Mouse (Mus musculus) heart, embryonic 11.5 days (tissue): ENCODE measurements around the gene Chrm5. TPM values are rescaled to one million over a fixed set of nuclear protein-coding genes. Genes with fewer than 3 reads are reported as not detected.

ENCODE experiments used
- ATAC-seq: fragments of 200-750 bp; cut with Nextera tagmentation; replicated peaks from 2 replicates; pipeline ENCODE4 v1.8.0; 2017; ENCODE audit warnings: moderate library complexity; ENCODE audit not compliant: insufficient number of reproducible peaks, low FRiP score, low TSS enrichment
- H3K27ac ChIP-seq: fragments of 300-500 bp; sonication (generic); 2 replicates; pipeline ENCODE4 v1.5.1; 2014; ENCODE audit warnings: mild to moderate bottlenecking, low read depth, low read length
- H3K27me3 ChIP-seq: fragments of 300-500 bp; sonication (generic); 2 replicates; pipeline ENCODE4 v1.6.1; 2014; ENCODE audit warnings: mild to moderate bottlenecking, low read length, mixed read lengths; ENCODE audit not compliant: control insufficient read depth, insufficient read depth
- H3K36me3 ChIP-seq: fragments of 300-500 bp; sonication (generic); 2 replicates; pipeline ENCODE4 v1.6.1; 2014; ENCODE audit warnings: mild to moderate bottlenecking, low read length, moderate library complexity, mixed read lengths; ENCODE audit not compliant: control insufficient read depth, insufficient read depth
- H3K4me1 ChIP-seq: fragments of 300-500 bp; sonication (generic); 2 replicates; pipeline ENCODE4 v1.6.1; 2014; ENCODE audit warnings: low read length; ENCODE audit not compliant: control insufficient read depth, insufficient read depth
- H3K4me2 ChIP-seq: fragments of 300-500 bp; sonication (generic); 2 replicates; pipeline ENCODE4 v1.6.1; 2014; ENCODE audit warnings: mild to moderate bottlenecking, moderate library complexity
- H3K4me3 ChIP-seq: fragments of 300-500 bp; sonication (generic); 2 replicates; pipeline ENCODE4 v1.5.1; 2014; ENCODE audit warnings: low read depth, low read length
- H3K9ac ChIP-seq: fragments of 300-500 bp; sonication (generic); 2 replicates; pipeline ENCODE4 v1.6.1; 2014; ENCODE audit warnings: mild to moderate bottlenecking, low read depth, low read length, moderate library complexity
- H3K9me3 ChIP-seq: fragments of 300-500 bp; sonication (generic); replicated peaks from 2 replicates; pipeline ENCODE4 v1.6.1; 2016; ENCODE audit warnings: low read length; ENCODE audit not compliant: control insufficient read depth
- WGBS: fragments of 180-500 bp; shearing (Covaris S2); extraction: QIAGEN DNeasy Blood & Tissue Kit; methylation state at CpG from one replicate; pipeline ENCODE4 v1.1.7; 2014; ENCODE audit not compliant: insufficient replicate concordance; 5-methylcytosine and 5-hydroxymethylcytosine counted together
- polyA plus RNA-seq: library from polyadenylated mRNA; unstranded; fragments of >200 nt; fragmentation: Nextera tagmentation; extraction: Ambion mirVana; gene quantifications from 2 replicates; pipeline ENCODE4 v1.2.1, GENCODE M21; 2014

The Chrm5 gene
- polyA plus RNA-seq, 1 experiment from 2014 or later: not detected

GRCm38 (mm10) chr2:112506841-112507435 is 26.4 kb upstream of the Chrm5 start:
- no peak overlapping the region for H3K4me3 ChIP-seq
- H3K36me3 ChIP-seq: no peaks in the 10 kb centered on the region
- no peak for ATAC-seq
- H3K9ac ChIP-seq: no peak overlapping the region
- H3K4me2 ChIP-seq: no peak overlapping the region
- H3K9me3 ChIP-seq: no peaks in the 10 kb centered on the region
- no peak overlapping the region for H3K27ac ChIP-seq
- 64% methylated on average over 5 of the region's 5 CpGs for WGBS
- no peaks in the 10 kb centered on the region for H3K27me3 ChIP-seq
- no peaks in the 10 kb centered on the region for H3K4me1 ChIP-seq

- H3K9ac ChIP-seq: no peak overlapping the region
- H3K4me2 ChIP-seq: no peak overlapping the region
- H3K4me1 ChIP-seq: no peaks in the 10 kb centered on the region
- ATAC-seq: no peak
- H3K27me3 ChIP-seq: no peaks in the 10 kb centered on the region
- no peaks in the 10 kb centered on the region for H3K36me3 ChIP-seq
- no peak overlapping the region for H3K27ac ChIP-seq
- no peak overlapping the region for H3K4me3 ChIP-seq
- 76% methylated on average over 6 of the region's 6 CpGs for WGBS
- H3K9me3 ChIP-seq: no peaks in the 10 kb centered on the region
Observed at GRCm38 (mm10) chr2:112503978-112504377, 23.4 kb upstream of the Chrm5 start.

- Histone ChIP-seq H3K9ac (0 out of 2 replicates have a peak overlapping the region, but pooled peaks have one; percentile 29), H3K4me2 (no peak overlapping the region; the same call in 1 of the 2 replicates), H3K36me3 (no peaks in the 10 kb centered on the region), H3K27me3 (no peaks in the 10 kb centered on the region), H3K27ac (no peak overlapping the region), H3K4me1 (peaks cover 4% of the 10 kb centered on the region; the same call in 1 of the 2 replicates), H3K9me3 (no peaks in the 10 kb centered on the region), H3K4me3 (no peak overlapping the region)
- 8% methylated on average over 6 of the region's 6 CpGs for WGBS
- peak; percentile 78 for ATAC-seq
Observed at GRCm38 (mm10) chr2:112501209-112501608, 20.6 kb upstream of the Chrm5 start.

- no peak overlapping the region for H3K27ac ChIP-seq
Observed at GRCm38 (mm10) chr2:112497851-112498250, 17.3 kb upstream of the Chrm5 start.

GRCm38 (mm10) chr2:112493539-112494260 is 13.1 kb upstream of the Chrm5 start:
- peak overlapping the region; percentile 84 for H3K4me2 ChIP-seq
- H3K36me3 ChIP-seq: no peaks in the 10 kb centered on the region
- WGBS: 37% methylated on average over 11 of the region's 11 CpGs
- peak overlapping the region; percentile 99 for H3K27ac ChIP-seq
- ATAC-seq: no peak
- H3K9ac ChIP-seq: peak overlapping the region; percentile 98
- H3K4me3 ChIP-seq: peak overlapping the region; percentile 83
- no peaks in the 10 kb centered on the region for H3K27me3 ChIP-seq
- H3K9me3 ChIP-seq: no peaks in the 10 kb centered on the region
- peaks cover 7% of the 10 kb centered on the region; the same call in 1 of the 2 replicates for H3K4me1 ChIP-seq

More at GRCm38 (mm10) chr2:112497851-112498250, 17.3 kb upstream of the Chrm5 start:
- H3K4me3 ChIP-seq: no peak overlapping the region
- no peaks in the 10 kb centered on the region for H3K27me3 ChIP-seq
- peaks cover 7% of the 10 kb centered on the region; the same call in 1 of the 2 replicates for H3K4me1 ChIP-seq
- no peaks in the 10 kb centered on the region for H3K36me3 ChIP-seq
- ATAC-seq: no peak
- H3K9ac ChIP-seq: no peak overlapping the region
- 75% methylated on average over 7 of the region's 7 CpGs for WGBS
- no peaks in the 10 kb centered on the region for H3K9me3 ChIP-seq
- H3K4me2 ChIP-seq: no peak overlapping the region

- peak within 1 kb of the TSS; percentile 99 for H3K27ac ChIP-seq
- peak; percentile 93 for ATAC-seq
- peaks cover 6% of the 10 kb centered on the region; the same call in 1 of the 2 replicates for H3K4me1 ChIP-seq
- H3K9me3 ChIP-seq: no peaks in the 10 kb centered on the region
- no peaks in the 10 kb centered on the region for H3K27me3 ChIP-seq
- H3K36me3 ChIP-seq: no peaks in the 10 kb centered on the region
- peak within 1 kb of the TSS; percentile 84 for H3K4me2 ChIP-seq
- peak within 1 kb of the TSS; percentile 98 for H3K9ac ChIP-seq
- peak within 1 kb of the TSS; percentile 83 for H3K4me3 ChIP-seq
- under 1% methylated on average over 63 of the region's 87 CpGs for WGBS
Observed at GRCm38 (mm10) chr2:112492856-112493538, 12.4 kb upstream of the Chrm5 start, which contains the start of gene Aven. Gene Aven, plus strand, starts transcription at chr2:112492964.

GRCm38 (mm10) chr2:112492431-112492855 is 11.9 kb upstream of the Chrm5 start:
- H3K36me3 ChIP-seq: no peaks in the 10 kb centered on the region
- peak overlapping the region; percentile 98 for H3K9ac ChIP-seq
- H3K4me2 ChIP-seq: peak overlapping the region; percentile 84
- ATAC-seq: 0 out of 2 replicates have a peak, but pooled peaks have one; percentile 7
- 10% methylated on average over 9 of the region's 9 CpGs for WGBS
- no peaks in the 10 kb centered on the region for H3K9me3 ChIP-seq
- no peaks in the 10 kb centered on the region for H3K27me3 ChIP-seq
- peak overlapping the region; percentile 83 for H3K4me3 ChIP-seq
- H3K4me1 ChIP-seq: peaks cover 4% of the 10 kb centered on the region; the same call in 1 of the 2 replicates
- H3K27ac ChIP-seq: peak overlapping the region; percentile 99

- H3K4me2 ChIP-seq: no peak overlapping the region; the same call in 1 of the 2 replicates
- H3K27me3 ChIP-seq: no peaks in the 10 kb centered on the region
- H3K4me3 ChIP-seq: no peak overlapping the region
- no peaks in the 10 kb centered on the region for H3K9me3 ChIP-seq
- no peaks in the 10 kb centered on the region for H3K36me3 ChIP-seq
- 74% methylated on average over 5 of the region's 5 CpGs for WGBS
- peaks cover 4% of the 10 kb centered on the region; the same call in 1 of the 2 replicates for H3K4me1 ChIP-seq
- no peak overlapping the region for H3K27ac ChIP-seq
- H3K9ac ChIP-seq: no peak overlapping the region
- no peak for ATAC-seq
Observed at GRCm38 (mm10) chr2:112491629-112492028, 11.1 kb upstream of the Chrm5 start.
